Mouse (Mus musculus) kidney, adult 2 months (tissue): Measurements from ENCODE around the gene 4632433K11Rik.

Source experiments
- CTCF ChIP-seq: fragments of 200-500 bp; conservative IDR thresholded peaks from 2 replicates; pipeline ENCODE4 v1.5.1; 2011; ENCODE audit warnings: low read depth, mild to moderate bottlenecking, control low read depth, low read length, moderate library complexity, mixed read lengths; ENCODE audit not compliant: insufficient read depth, insufficient read length
- POLR2A ChIP-seq: fragments of 200-500 bp; IDR thresholded peaks from one replicate; pipeline ENCODE4 v1.6.1; 2011; ENCODE audit warnings: low read depth, low read length, control low read depth

- TF ChIP-seq POLR2A (no peak), CTCF (no peak)
Measured at GRCm38 (mm10) chr7:5073586-5073985, 39.7 kb downstream of the 4632433K11Rik start.
